Mouse (Mus musculus) kidney, adult 2 months (tissue): ENCODE results near the gene Lrpap1.

Experiments used
- CTCF ChIP-seq: fragments of 200-500 bp; conservative IDR thresholded peaks from 2 replicates; pipeline ENCODE4 v1.5.1; 2011; ENCODE audit warnings: low read depth, mild to moderate bottlenecking, control low read depth, low read length, moderate library complexity, mixed read lengths; ENCODE audit not compliant: insufficient read depth, insufficient read length
- POLR2A ChIP-seq: fragments of 200-500 bp; IDR thresholded peaks from one replicate; pipeline ENCODE4 v1.6.1; 2011; ENCODE audit warnings: low read depth, low read length, control low read depth

- no peak for TF ChIP-seq CTCF
- no peak for TF ChIP-seq POLR2A
Observed at GRCm38 (mm10) chr5:35149526-35149925, 44.0 kb upstream of the Lrpap1 start.
